Mouse (Mus musculus) liver, adult 2 months (tissue): ENCODE data around the gene Dusp27.

Experiments used
- CTCF ChIP-seq: fragments of 200-500 bp; IDR thresholded peaks from 2 replicates; pipeline ENCODE4 v1.5.1; 2011; ENCODE audit warnings: low read depth, low read length, control low read depth
- POLR2A ChIP-seq: fragments of 200-500 bp; IDR thresholded peaks from 2 replicates; pipeline ENCODE4 v1.6.1; 2011; ENCODE audit warnings: low read length, control low read depth; ENCODE audit not compliant: insufficient read depth; ENCODE audit errors: extremely low read depth

DNA sequence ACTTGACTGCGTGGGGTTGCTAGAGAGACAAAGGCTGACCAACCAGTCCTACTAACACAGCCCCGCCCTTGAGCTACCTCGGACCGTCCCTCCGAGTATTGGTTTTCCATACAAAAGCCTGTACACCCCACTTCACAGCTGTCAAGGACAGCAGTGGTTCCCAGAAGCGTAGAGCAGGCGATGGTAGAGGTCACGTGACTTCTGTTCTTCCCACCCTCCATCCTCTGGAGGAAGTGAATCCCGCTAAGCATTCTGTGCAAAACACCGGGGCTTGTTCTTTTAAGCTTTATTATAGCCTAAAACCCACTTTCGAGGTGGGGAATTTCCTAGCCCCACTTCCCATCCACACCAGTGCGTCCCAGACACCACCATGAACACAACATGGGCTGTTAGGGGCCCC, 30.0 kb upstream of the Dusp27 start:
- TF ChIP-seq CTCF, result no peak
- TF ChIP-seq POLR2A, result no peak
